Mouse (Mus musculus) cerebellum, adult 9-10 months (tissue): ENCODE results near the gene Gm9903.

Experiments
- DNase-seq: peaks from one replicate; pipeline ENCODE4 v3.0.0; 2022

Gm9903 gene

GRCm38 (mm10) chr5:33629301-33629987 is at the start of gene Gm9903, which contains the start of gene Fam53a:
Gm9903 (plus strand) TSS chr5:33629925.
Fam53a (minus strand) TSS chr5:33629635.
- DNase-seq: peak; percentile 100

- no peak for DNase-seq
Measured at GRCm38 (mm10) chr5:33580336-33580735, 49.4 kb upstream of the Gm9903 start.

DNA sequence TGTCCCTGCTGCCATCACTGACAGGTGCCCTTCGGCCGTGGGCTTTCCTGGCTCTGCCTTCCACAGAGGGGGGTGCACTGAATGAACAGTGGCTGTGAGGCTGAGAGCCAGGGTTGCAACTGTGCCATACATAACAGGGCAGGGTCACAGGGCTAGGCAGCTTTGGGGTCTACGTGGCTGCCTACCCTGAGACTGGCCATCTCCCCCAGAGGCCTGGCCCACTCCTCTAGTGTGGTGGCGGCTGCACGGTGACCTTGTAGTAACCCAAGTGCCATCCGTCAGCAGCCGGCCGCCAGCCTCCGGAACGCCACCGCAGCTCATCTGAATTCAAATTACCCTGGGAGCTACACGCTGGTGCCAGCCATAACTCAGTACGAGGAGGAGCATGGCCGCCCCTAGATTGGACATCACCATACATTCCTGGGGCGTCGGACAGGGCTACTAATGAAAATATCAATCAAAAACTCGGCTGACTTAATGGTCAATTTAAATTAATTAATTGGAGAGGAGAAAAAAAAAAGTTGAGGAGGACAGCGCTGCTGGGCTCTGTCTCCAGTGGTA is 42.1 kb upstream of the Gm9903 start:
- DNase-seq: no peak

GRCm38 (mm10) chr5:33588066-33588465 is 41.7 kb upstream of the Gm9903 start:
- no peak for DNase-seq

DNA sequence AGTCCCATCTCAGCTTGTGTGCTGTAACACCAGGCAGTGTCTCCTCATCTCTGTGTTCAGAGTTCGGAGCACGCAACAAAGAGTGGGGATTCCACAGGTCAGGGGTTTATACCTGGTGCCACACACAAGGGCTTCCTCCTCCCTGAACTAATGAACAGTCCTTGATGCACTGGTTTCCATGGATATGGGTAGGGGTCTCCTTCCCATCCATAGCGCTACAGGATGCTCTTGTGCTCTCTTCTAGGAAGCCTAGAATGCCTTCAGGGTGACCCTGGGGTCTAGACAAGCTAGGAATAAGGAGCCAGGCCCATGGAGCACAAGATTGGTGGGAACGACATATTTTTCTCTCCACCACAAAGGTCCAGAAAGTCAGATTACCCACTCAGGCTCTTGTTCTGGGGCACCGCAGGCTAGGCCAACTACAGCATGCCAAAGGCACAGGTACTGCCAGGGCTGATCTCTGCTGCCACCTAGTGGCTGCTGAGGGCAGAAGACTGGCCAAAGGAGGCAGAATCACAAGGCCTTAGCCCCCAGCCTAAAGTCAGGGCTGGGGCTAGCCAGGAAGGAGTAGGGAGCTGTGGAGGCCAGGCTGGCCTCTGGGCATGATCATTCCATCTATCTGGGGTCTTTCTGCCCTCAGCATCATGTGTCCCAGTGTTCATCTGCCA is 40.4 kb upstream of the Gm9903 start:
- DNase-seq: peak; percentile 74

- DNase-seq: no peak
Measured at GRCm38 (mm10) chr5:33593620-33594019, 36.1 kb upstream of the Gm9903 start.

DNA sequence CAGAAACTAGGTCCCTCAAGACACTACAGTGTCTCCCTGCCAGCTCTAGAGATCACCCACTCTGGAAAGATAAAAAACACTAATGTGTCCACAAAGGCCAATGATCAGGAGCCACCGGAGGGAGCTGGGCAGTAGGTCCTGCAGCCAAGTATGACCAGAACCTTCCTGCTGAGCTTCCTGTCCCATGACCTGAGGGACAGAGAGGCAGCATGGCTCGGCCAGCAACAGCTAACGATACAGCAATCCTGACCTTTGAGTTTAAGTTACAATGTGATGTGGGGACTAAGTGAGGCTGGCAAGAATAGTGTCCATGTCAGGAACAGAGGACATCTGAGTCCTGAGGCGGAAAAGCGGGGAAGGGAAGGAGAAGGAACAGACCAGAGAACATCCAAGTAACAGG is 24.4 kb upstream of the Gm9903 start:
- no peak for DNase-seq

DNA sequence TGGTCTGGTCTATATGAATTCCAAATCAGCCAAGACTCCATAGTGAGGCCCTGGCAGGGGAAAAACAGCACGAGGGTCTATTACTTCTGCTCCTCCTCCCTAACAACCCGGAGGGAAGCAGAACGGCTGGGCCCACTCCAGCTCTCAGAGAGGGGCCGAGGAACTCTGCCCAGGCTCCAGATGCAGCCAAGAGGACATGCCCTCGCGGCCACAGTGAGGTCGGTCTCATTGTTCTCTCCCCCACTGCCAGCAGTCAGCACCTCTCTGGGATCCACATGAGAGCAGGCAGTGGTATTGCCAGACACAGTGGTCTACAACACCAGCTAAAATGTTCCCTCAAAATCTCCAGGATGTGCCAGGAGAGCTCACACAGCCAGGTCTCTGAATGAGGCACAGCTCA is 23.1 kb upstream of the Gm9903 start:
- no peak for DNase-seq

DNA sequence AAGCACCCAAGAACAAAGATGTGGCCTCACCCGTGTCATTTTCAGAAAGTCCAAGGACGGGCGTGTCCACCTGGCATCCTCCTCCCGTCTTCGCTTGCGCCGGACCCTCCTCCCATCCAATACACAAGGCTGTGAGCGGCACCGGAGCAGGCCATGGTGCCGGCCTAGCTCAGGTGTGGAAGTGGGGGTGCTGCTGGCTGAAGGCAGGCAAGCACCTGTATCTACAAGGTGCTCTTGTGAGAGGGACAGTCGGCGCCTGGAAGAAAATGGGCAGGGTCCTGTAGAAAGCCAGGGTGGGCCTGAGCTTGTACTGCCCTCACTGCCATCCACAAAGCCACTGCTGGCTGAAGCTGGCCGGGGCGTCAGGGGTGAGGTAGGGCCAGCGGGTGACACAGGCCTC is 22.3 kb upstream of the Gm9903 start:
- DNase-seq: no peak

GRCm38 (mm10) chr5:33609226-33609625 is 20.5 kb upstream of the Gm9903 start:
- no peak for DNase-seq

DNA sequence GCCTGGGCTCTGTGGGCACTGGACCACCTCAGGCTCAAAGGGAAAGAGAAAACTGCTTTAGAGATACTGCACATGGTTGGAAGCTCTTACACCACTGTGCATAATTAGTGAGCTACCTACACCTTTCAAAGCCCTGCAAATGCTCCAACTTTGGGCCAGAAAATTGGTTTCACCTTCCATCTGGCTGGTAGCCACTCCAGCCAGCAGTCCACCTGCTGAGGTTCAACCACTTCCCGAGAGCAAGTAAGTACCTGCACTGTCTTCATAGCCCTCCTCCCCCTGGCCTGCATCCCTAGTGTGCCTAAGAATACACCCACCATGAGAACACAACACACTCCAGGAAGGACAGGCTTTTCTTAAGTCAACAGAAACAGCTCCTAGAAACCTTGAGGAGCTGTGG is 17.9 kb upstream of the Gm9903 start:
- peak; percentile 49 for DNase-seq

GRCm38 (mm10) chr5:33614391-33614790 is 15.3 kb upstream of the Gm9903 start:
- DNase-seq: no peak

DNA sequence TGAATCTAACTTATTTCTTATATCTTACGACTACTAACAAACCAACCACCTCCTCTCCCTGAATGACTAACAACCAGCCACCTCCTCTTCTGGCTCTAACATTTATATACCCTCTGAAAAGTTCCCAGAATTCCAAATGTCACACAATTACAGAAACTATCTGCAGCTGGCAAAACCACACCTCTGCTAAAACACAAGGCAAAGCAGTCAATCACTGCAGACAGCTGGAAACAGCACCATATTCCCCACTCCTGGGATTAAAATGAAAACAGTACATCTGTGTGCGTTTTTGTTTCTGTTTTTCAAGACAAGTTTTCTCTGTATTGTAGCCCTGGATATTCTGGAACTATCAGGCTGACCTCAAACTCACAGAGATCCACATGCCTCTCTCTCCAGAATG is 7.1 kb upstream of the Gm9903 start:
- DNase-seq: no peak

- DNase-seq: no peak
Measured at GRCm38 (mm10) chr5:33623766-33624165, 6.0 kb upstream of the Gm9903 start.

GRCm38 (mm10) chr5:33627968-33628367 is 1.8 kb upstream of the Gm9903 start:
- peak; percentile 40 for DNase-seq

- peak; percentile 77 for DNase-seq
Measured at GRCm38 (mm10) chr5:33628820-33629300, 865 bp upstream of the Gm9903 start.

GRCm38 (mm10) chr5:33630061-33630460 is 336 bp downstream of the Gm9903 start:
- DNase-seq: no peak

- DNase-seq: peak; percentile 49
Measured at GRCm38 (mm10) chr5:33630615-33631014, 890 bp downstream of the Gm9903 start.

DNA sequence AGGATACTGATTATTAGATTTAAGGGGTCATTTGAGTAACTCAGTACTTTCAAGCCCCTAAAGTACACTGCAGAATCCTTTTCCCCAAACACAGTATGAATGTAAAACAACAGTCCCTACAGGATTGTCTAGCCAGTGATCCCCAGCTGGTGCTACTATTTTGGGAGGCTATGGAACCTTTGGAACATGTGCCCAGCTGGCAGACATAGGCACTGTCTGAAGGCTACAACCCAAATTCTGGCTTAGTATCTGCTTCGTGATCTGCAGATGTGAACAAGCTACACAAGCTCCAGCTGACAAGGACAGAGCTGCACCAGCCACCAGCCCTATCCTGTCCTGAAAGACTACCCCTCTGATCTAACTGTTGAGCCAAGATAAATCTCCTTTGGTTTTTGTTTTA is 2.8 kb downstream of the Gm9903 start:
- no peak for DNase-seq

DNA sequence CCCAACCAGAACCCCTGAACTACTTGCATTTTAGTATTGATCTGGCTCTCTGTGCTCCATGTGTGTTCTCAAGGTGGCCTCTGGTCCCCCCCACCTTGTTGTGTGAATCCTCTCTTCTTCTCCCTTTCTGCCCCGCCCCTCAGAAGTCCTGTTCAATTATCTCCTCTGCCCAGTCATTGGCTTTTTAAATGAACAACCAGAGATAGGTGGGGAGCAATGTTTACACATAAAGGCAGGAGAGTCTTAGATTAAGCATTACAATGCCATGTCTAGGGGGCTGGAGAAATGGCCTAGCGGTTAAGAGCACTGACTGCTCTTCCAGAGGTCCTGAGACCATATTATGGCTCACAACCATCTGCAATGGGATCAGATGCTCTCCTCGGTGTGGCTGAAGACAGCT is 5.6 kb downstream of the Gm9903 start:
- no peak for DNase-seq

DNA sequence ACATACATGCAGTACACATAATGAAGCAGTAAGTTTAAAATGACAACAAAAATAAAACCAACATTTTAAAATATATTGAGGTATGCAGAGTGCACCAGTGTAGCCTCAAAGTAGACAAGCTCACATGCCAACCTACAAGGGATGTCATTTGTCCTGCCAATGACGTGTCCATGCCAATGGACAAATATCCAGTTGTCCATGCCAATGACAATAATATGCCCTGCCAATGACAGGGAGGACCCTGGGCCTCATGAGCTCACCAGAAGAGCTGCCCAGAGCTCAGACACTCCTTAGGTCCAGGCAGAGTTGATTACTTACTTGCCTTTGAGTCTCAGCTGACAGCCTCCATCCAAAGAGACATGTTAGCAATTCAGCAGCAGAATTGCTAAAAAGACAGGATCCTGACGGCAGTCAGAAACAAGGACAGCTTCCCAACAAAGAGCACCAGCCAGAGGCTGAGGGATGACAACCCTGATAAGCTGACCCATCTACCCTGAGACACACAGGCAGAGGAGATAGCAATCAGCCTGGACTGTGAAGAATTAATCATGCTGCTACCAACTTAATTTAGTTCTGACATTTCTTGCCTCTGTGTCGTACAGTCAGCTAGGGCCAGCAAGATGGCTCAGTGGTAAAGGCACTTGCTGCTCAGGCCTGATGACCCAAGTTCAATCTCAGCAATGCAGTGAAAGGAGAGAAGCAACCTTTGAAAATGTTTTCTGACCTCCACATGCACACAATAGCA is 8.1 kb downstream of the Gm9903 start:
- no peak for DNase-seq

DNA sequence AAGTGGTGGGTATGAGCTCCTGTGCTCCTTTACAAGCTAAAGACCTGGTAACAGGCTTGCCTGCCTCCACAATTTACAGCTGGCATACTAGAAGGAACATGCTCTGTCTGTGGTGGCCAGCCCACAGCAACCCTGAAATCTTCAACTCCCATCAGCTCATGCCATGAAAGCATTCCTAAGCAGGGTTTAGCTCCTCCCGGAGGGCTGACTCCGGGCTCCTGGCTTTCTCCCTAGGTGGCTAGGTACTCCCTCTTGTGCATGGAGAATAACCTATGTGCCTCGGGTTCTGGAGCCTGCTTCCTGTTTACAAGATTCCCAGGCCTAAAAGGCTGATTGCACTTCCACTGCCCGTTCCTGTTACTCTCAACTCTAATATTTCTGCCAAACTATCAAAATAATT is 9.1 kb downstream of the Gm9903 start:
- no peak for DNase-seq

- peak; percentile 62 for DNase-seq
Measured at GRCm38 (mm10) chr5:33640652-33641051, 10.9 kb downstream of the Gm9903 start.
